Mouse (Mus musculus) intestine, embryonic 15.5 days (tissue): Measurements from ENCODE around the gene Cdkn2aipnl. TPM values are rescaled to one million over a fixed set of nuclear protein-coding genes. Genes with fewer than 3 reads are reported as not detected.

Source experiments
- ATAC-seq: fragments of 200-750 bp; cut with Nextera tagmentation; 2 replicates; pipeline ENCODE4 v1.8.0; 2017; ENCODE audit warnings: moderate TSS enrichment, moderate library complexity
- H3K27ac ChIP-seq: fragments of 300-500 bp; sonication (generic); 2 replicates; pipeline ENCODE4 v1.5.1; 2015; ENCODE audit warnings: mild to moderate bottlenecking, inconsistent platforms
- H3K27me3 ChIP-seq: fragments of 300-500 bp; sonication (generic); replicated peaks from 2 replicates; pipeline ENCODE4 v1.6.1; 2015; ENCODE audit warnings: inconsistent platforms
- H3K36me3 ChIP-seq: fragments of 300-500 bp; sonication (generic); 2 replicates; pipeline ENCODE4 v1.6.1; 2015; ENCODE audit warnings: inconsistent platforms
- H3K4me1 ChIP-seq: fragments of 300-500 bp; sonication (generic); replicated peaks from 2 replicates; pipeline ENCODE4 v1.6.1; 2015; ENCODE audit warnings: inconsistent platforms
- H3K4me2 ChIP-seq: fragments of 300-500 bp; sonication (generic); replicated peaks from 2 replicates; pipeline ENCODE4 v1.6.1; 2015; ENCODE audit warnings: mild to moderate bottlenecking, inconsistent platforms
- H3K4me3 ChIP-seq: fragments of 300-500 bp; sonication (generic); replicated peaks from 2 replicates; pipeline ENCODE4 v1.5.1; 2015; ENCODE audit warnings: inconsistent platforms
- H3K9ac ChIP-seq: fragments of 300-500 bp; sonication (generic); 2 replicates; pipeline ENCODE4 v1.6.1; 2015; ENCODE audit warnings: inconsistent platforms
- H3K9me3 ChIP-seq: fragments of 300-500 bp; sonication (generic); 2 replicates; pipeline ENCODE4 v1.6.1; 2016; ENCODE audit warnings: inconsistent platforms
- WGBS: fragments of 180-500 bp; shearing (Covaris S2); methylation state at CpG from one replicate; pipeline ENCODE4 v1.1.7; 2015; 5-methylcytosine and 5-hydroxymethylcytosine counted together
- polyA plus RNA-seq: library from polyadenylated mRNA; unstranded; fragments of >200 nt; fragmentation: Nextera tagmentation; extraction: Ambion mirVana; gene quantifications from 2 replicates; pipeline ENCODE4 v1.2.1, GENCODE M21; 2015

Cdkn2aipnl gene
- polyA plus RNA-seq, result 84.7 and 90.3 TPM in 2 replicates

- ATAC-seq, result peak; percentile 97
- peak within 1 kb of the TSS; percentile 42; the same call in 1 of the 2 replicates for H3K27ac ChIP-seq
- WGBS, result 2% methylated on average over 63 of the region's 63 CpGs
- peak within 1 kb of the TSS; percentile 61 for H3K4me3 ChIP-seq
- peak within 1 kb of the TSS; percentile 82 for H3K4me2 ChIP-seq
- H3K27me3 ChIP-seq, result no peaks in the 10 kb centered on the region
- peak within 1 kb of the TSS; percentile 69 for H3K9ac ChIP-seq
- H3K4me1 ChIP-seq, result peaks cover 3% of the 10 kb centered on the region
- peaks cover 19% of the 10 kb centered on the region for H3K36me3 ChIP-seq
- no peaks in the 10 kb centered on the region for H3K9me3 ChIP-seq
Observed at GRCm38 (mm10) chr11:51967443-51968401, at the start of gene Cdkn2aipnl. Cdkn2aipnl (plus strand) TSS chr11:51967661.

DNA sequence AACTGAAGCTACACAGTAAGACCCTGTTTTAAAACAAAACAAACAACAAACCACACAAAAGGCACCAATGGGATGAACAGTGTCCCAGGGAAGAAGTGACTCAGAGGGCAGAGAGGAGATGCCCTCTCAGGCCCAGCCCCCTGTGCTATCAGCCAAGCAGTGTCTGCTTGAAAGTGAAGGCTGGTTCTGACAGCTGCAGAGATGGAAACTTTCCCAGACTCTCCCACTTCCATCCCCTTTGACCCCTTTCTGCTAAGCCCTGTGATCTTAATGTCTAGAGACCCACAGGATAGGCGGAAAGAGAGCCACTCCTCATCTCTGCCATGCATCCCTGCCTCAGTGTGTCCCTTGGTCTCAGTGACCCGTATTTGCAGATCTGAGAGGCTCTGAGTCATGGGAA is 49.5 kb upstream of the Cdkn2aipnl start:
- Histone ChIP-seq H3K4me3 (no peak overlapping the region), H3K27ac (no peak overlapping the region), H3K4me1 (peaks cover 16% of the 10 kb centered on the region), H3K4me2 (no peak overlapping the region), H3K27me3 (no peaks in the 10 kb centered on the region), H3K9ac (no peak overlapping the region), H3K9me3 (no peaks in the 10 kb centered on the region), H3K36me3 (no peaks in the 10 kb centered on the region)
- no peak for ATAC-seq
- WGBS, result 71% methylated on average over 2 of the region's 2 CpGs

GRCm38 (mm10) chr11:51918576-51918975 is 48.9 kb upstream of the Cdkn2aipnl start:
- Histone ChIP-seq H3K9ac (no peak overlapping the region), H3K27me3 (no peaks in the 10 kb centered on the region), H3K4me3 (no peak overlapping the region), H3K36me3 (no peaks in the 10 kb centered on the region), H3K4me2 (no peak overlapping the region), H3K9me3 (no peaks in the 10 kb centered on the region), H3K27ac (no peak overlapping the region), H3K4me1 (peaks cover 16% of the 10 kb centered on the region)
- 94% methylated on average over 2 of the region's 2 CpGs for WGBS
- ATAC-seq, result no peak

GRCm38 (mm10) chr11:51921355-51922125 is 45.9 kb upstream of the Cdkn2aipnl start:
- Histone ChIP-seq H3K27me3 (no peaks in the 10 kb centered on the region), H3K4me3 (no peak overlapping the region), H3K27ac (no peak overlapping the region), H3K36me3 (no peaks in the 10 kb centered on the region), H3K4me1 (peaks cover 7% of the 10 kb centered on the region; the same call in 1 of the 2 replicates), H3K4me2 (no peak overlapping the region), H3K9me3 (no peaks in the 10 kb centered on the region), H3K9ac (no peak overlapping the region)
- no peak for ATAC-seq
- 73% methylated on average over 8 of the region's 8 CpGs for WGBS

GRCm38 (mm10) chr11:51922421-51922841 is 45.0 kb upstream of the Cdkn2aipnl start:
- ATAC-seq, result no peak
- 80% methylated on average over 3 of the region's 3 CpGs for WGBS
- no peaks in the 10 kb centered on the region for H3K9me3 ChIP-seq

DNA sequence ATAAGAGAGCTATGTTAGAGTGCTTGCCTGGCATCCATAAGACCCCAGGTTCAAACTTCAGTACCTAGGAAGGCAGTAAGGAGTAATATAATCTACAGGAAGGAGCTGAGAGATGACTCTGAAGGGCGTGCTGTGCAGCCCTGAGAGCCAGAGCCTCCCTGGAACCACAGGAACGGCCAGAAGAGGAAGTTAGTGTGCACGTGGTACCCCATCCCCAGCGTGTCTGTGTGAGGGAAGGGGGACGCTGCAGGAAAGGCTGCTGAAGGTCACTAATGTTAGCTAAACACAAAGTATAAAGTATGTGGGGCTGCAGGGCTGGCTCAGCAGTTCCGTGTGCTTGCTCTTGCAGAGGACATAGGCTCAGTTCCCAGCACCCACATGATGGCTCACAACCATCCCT is 41.9 kb upstream of the Cdkn2aipnl start:
- 40% methylated on average over 6 of the region's 6 CpGs for WGBS

More at GRCm38 (mm10) chr11:51922421-51922841, 45.0 kb upstream of the Cdkn2aipnl start:
- no peak overlapping the region for H3K9ac ChIP-seq
- H3K4me3 ChIP-seq, result no peak overlapping the region
- no peaks in the 10 kb centered on the region for H3K36me3 ChIP-seq
- H3K4me2 ChIP-seq, result no peak overlapping the region
- no peak overlapping the region for H3K27ac ChIP-seq
- H3K27me3 ChIP-seq, result no peaks in the 10 kb centered on the region
- H3K4me1 ChIP-seq, result 0 out of 2 replicates have a peak, but pooled peaks cover under 1% of the 10 kb centered on the region

GRCm38 (mm10) chr11:51926385-51926784 is 41.1 kb upstream of the Cdkn2aipnl start:
- H3K27me3 ChIP-seq, result no peaks in the 10 kb centered on the region
- H3K4me2 ChIP-seq, result no peak overlapping the region
- H3K9ac ChIP-seq, result no peak overlapping the region
- H3K27ac ChIP-seq, result no peak overlapping the region
- H3K4me3 ChIP-seq, result no peak overlapping the region
- no peaks in the 10 kb centered on the region for H3K36me3 ChIP-seq
- no peaks in the 10 kb centered on the region for H3K9me3 ChIP-seq
- ATAC-seq, result no peak
- 71% methylated on average over 1 of the region's 1 CpGs for WGBS
- H3K4me1 ChIP-seq, result no peaks in the 10 kb centered on the region

More for the DNA sequence above, 41.9 kb upstream of the Cdkn2aipnl start:
- no peaks in the 10 kb centered on the region for H3K4me1 ChIP-seq
- H3K36me3 ChIP-seq, result no peaks in the 10 kb centered on the region
- no peak overlapping the region for H3K27ac ChIP-seq
- no peak overlapping the region for H3K4me2 ChIP-seq
- no peak for ATAC-seq
- no peak overlapping the region for H3K9ac ChIP-seq
- H3K4me3 ChIP-seq, result no peak overlapping the region
- H3K9me3 ChIP-seq, result no peaks in the 10 kb centered on the region
- H3K27me3 ChIP-seq, result no peaks in the 10 kb centered on the region

- Histone ChIP-seq H3K9me3 (no peaks in the 10 kb centered on the region), H3K9ac (no peak overlapping the region), H3K4me2 (no peak overlapping the region), H3K4me3 (no peak overlapping the region), H3K36me3 (no peaks in the 10 kb centered on the region), H3K27me3 (no peaks in the 10 kb centered on the region), H3K4me1 (no peaks in the 10 kb centered on the region), H3K27ac (no peak overlapping the region)
- ATAC-seq, result no peak
- 64% methylated on average over 2 of the region's 2 CpGs for WGBS
Observed at GRCm38 (mm10) chr11:51927106-51927505, 40.4 kb upstream of the Cdkn2aipnl start.

GRCm38 (mm10) chr11:51931138-51931537 is 36.3 kb upstream of the Cdkn2aipnl start:
- no peak overlapping the region for H3K4me2 ChIP-seq
- ATAC-seq, result no peak
- H3K27me3 ChIP-seq, result no peaks in the 10 kb centered on the region
- 95% methylated on average over 1 of the region's 1 CpGs for WGBS
- H3K27ac ChIP-seq, result no peak overlapping the region
- no peak overlapping the region for H3K9ac ChIP-seq
- H3K4me1 ChIP-seq, result no peaks in the 10 kb centered on the region
- no peaks in the 10 kb centered on the region for H3K36me3 ChIP-seq
- H3K9me3 ChIP-seq, result no peaks in the 10 kb centered on the region
- H3K4me3 ChIP-seq, result no peak overlapping the region

GRCm38 (mm10) chr11:51931790-51932189 is 35.7 kb upstream of the Cdkn2aipnl start:
- Histone ChIP-seq H3K4me2 (no peak overlapping the region), H3K4me3 (no peak overlapping the region), H3K27ac (no peak overlapping the region), H3K4me1 (no peaks in the 10 kb centered on the region), H3K27me3 (no peaks in the 10 kb centered on the region), H3K36me3 (no peaks in the 10 kb centered on the region), H3K9me3 (no peaks in the 10 kb centered on the region), H3K9ac (no peak overlapping the region)
- no peak for ATAC-seq
- 82% methylated on average over 9 of the region's 9 CpGs for WGBS

DNA sequence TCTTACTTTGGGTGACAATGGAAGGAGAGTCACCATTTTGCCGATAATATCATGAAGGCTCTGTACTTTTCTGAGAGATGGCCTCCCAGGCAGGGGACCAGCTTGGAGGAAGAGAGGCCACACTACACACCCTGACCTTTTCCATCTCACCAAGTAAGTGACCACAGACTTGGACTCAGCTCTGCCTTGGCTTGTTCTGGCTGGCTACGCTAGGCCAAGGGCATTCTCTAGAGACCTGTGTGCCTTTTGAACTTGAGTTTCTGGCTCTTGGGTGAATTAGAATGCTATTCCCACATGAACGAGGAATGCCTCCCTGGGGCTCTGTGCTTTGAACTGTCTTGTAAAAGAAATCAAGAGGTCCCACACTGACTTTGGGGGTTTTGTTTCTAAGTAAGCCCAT is 33.2 kb upstream of the Cdkn2aipnl start:
- no peak for ATAC-seq
- Histone ChIP-seq H3K4me1 (no peaks in the 10 kb centered on the region), H3K4me3 (no peak overlapping the region), H3K4me2 (no peak overlapping the region), H3K9ac (no peak overlapping the region), H3K27ac (no peak overlapping the region), H3K36me3 (no peaks in the 10 kb centered on the region), H3K9me3 (no peaks in the 10 kb centered on the region), H3K27me3 (no peaks in the 10 kb centered on the region)
- 87% methylated on average over 3 of the region's 3 CpGs for WGBS
